Mouse (Mus musculus) liver, embryonic 12.5 days (tissue): ENCODE results near the gene Heatr3. TPM values are rescaled to one million over a fixed set of nuclear protein-coding genes. Genes with fewer than 3 reads are reported as not detected.

Experiments
- ATAC-seq: fragments of 200-750 bp; cut with Nextera tagmentation; 2 replicates; pipeline ENCODE4 v1.8.0; 2017; ENCODE audit warnings: moderate number of reproducible peaks, mild to moderate bottlenecking, moderate library complexity
- H3K27ac ChIP-seq: fragments of 300-500 bp; sonication (generic); 2 replicates; pipeline ENCODE4 v1.5.1; 2016; ENCODE audit warnings: mild to moderate bottlenecking
- H3K27me3 ChIP-seq: fragments of 300-500 bp; sonication (generic); replicated peaks from 2 replicates; pipeline ENCODE4 v1.6.1; 2016; ENCODE audit warnings: mild to moderate bottlenecking, moderate library complexity
- H3K36me3 ChIP-seq: fragments of 300-500 bp; sonication (generic); 2 replicates; pipeline ENCODE4 v1.6.1; 2016; ENCODE audit warnings: mild to moderate bottlenecking, moderate library complexity
- H3K4me1 ChIP-seq: fragments of 300-500 bp; sonication (generic); 2 replicates; pipeline ENCODE4 v1.6.1; 2016
- H3K4me2 ChIP-seq: fragments of 300-500 bp; sonication (generic); 2 replicates; pipeline ENCODE4 v1.6.1; 2016; ENCODE audit warnings: mild to moderate bottlenecking, moderate library complexity
- H3K4me3 ChIP-seq: fragments of 300-500 bp; sonication (generic); 2 replicates; pipeline ENCODE4 v1.5.1; 2016; ENCODE audit warnings: mild to moderate bottlenecking, moderate library complexity
- H3K9ac ChIP-seq: fragments of 300-500 bp; sonication (generic); 2 replicates; pipeline ENCODE4 v1.6.1; 2016; ENCODE audit warnings: mild to moderate bottlenecking, moderate library complexity
- H3K9me3 ChIP-seq: fragments of 300-500 bp; sonication (generic); replicated peaks from 2 replicates; pipeline ENCODE4 v1.6.1; 2016; ENCODE audit warnings: mild to moderate bottlenecking, moderate library complexity
- WGBS: fragments of 180-500 bp; shearing (Covaris S2); methylation state at CpG from one replicate; pipeline ENCODE4 v1.1.7; 2016; ENCODE audit not compliant: insufficient replicate concordance; 5-methylcytosine and 5-hydroxymethylcytosine counted together
- polyA plus RNA-seq: library from polyadenylated mRNA; unstranded; fragments of >200 nt; fragmentation: Nextera tagmentation; extraction: Ambion mirVana; gene quantifications from 2 replicates; pipeline ENCODE4 v1.2.1, GENCODE M21; 2016

Gene Heatr3
- polyA plus RNA-seq, 1 experiment from 2014 or later, result 49.7 TPM

DNA sequence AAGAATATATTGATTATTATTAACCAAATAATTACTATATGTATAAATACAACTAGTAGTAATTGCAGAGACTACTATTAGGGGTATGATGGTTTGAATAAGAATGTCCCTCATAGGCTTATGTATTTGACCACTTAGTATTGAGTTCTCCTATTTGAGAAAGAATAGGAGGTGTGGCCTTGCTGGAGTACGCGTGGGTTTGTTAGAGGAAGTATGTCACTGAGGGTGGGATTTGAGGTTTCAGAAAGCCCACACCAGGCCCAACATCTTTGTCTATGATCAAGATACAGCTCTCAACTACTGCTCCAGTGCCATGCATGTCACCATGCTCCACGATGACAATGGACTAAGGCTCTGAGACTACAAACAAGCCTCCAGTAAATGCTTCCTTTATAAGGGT is 1.6 kb downstream of the Heatr3 start:
- Histone ChIP-seq H3K27ac (no peak overlapping the region), H3K4me1 (peaks cover 23% of the 10 kb centered on the region), H3K9ac (no peak overlapping the region), H3K36me3 (peaks cover 68% of the 10 kb centered on the region), H3K4me2 (peak overlapping the region; percentile 84; the same call in 1 of the 2 replicates), H3K27me3 (no peaks in the 10 kb centered on the region), H3K9me3 (no peaks in the 10 kb centered on the region), H3K4me3 (no peak overlapping the region)
- ATAC-seq, result no peak
- 70% methylated on average over 3 of the region's 3 CpGs for WGBS

DNA sequence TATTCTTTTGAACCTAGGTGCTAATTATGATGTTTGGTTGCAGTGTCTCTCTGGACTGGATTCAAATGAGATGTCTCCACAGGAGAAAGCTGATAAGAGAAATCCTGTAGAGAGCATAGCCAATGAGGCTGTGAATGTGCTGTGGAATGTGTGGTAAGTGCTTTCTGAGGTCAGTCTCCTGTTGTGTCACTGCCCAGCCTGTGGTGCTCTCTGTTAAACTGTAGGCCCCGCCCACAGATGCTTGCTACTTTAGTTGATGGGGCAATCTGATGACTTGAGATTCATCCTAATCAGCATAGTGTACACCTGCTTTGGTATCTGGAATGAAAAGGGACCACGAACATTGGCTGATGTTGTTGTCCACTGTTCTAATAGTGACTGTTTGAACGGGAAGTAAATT is 4.0 kb downstream of the Heatr3 start:
- Histone ChIP-seq H3K36me3 (peaks cover 71% of the 10 kb centered on the region), H3K4me1 (peaks cover 23% of the 10 kb centered on the region), H3K27ac (no peak overlapping the region), H3K9ac (no peak overlapping the region), H3K4me3 (no peak overlapping the region), H3K9me3 (no peaks in the 10 kb centered on the region), H3K27me3 (no peaks in the 10 kb centered on the region), H3K4me2 (no peak overlapping the region)
- WGBS, result 81% methylated on average over 3 of the region's 3 CpGs
- no peak for ATAC-seq

DNA sequence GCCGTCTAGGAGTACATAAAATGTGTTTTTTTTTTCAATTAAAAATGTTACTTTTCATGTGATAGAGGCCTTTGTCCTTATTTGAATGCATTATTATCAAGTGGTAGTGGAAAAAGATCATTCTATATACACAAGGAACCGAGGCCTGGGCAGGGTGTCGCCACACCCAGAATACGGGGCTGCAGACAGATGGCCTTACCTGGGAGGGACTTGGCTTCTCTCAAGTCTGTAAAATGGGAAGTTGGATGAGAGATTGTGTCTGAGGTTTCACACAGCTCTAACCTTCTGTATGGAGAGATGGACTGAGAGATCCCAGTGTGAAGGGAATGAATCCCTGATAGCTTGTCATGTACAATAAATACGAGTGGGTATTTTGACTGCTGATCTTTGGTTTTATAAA is 6.4 kb downstream of the Heatr3 start:
- H3K36me3 ChIP-seq, result peaks cover 90% of the 10 kb centered on the region
- ATAC-seq, result no peak
- no peak overlapping the region for H3K9ac ChIP-seq
- peaks cover 11% of the 10 kb centered on the region; the same call in 1 of the 2 replicates for H3K4me1 ChIP-seq
- no peak overlapping the region for H3K27ac ChIP-seq
- H3K4me3 ChIP-seq, result no peak overlapping the region
- H3K4me2 ChIP-seq, result no peak overlapping the region
- H3K9me3 ChIP-seq, result no peaks in the 10 kb centered on the region
- no peaks in the 10 kb centered on the region for H3K27me3 ChIP-seq
- WGBS, result 62% methylated on average over 5 of the region's 5 CpGs

DNA sequence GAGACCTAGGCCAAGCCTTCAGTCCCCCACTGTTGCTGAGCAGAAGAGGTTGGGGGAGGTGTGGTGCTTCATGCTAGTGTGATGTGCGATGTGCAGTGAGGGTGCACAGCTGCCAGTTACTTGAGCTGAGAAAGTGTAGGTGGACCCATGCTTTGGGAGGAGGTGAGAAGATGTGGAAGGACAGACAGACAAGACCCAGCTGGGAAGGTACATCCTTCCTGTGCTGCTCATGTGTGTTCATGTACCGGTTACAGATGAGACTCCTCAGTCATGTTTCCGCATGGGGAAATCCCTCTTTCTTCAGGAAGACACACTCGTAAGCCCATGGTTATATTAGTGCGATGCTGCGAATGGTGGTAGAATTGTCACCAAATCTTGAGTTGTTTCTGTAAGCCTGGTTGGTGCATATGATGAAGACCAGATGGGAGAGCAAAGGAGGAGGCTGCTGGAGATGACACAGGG is 13.3 kb downstream of the Heatr3 start:
- WGBS, result 90% methylated on average over 6 of the region's 6 CpGs
- no peak overlapping the region for H3K27ac ChIP-seq
- no peak overlapping the region for H3K4me3 ChIP-seq
- peaks cover 91% of the 10 kb centered on the region for H3K36me3 ChIP-seq
- H3K4me2 ChIP-seq, result no peak overlapping the region
- H3K9ac ChIP-seq, result no peak overlapping the region
- no peak for ATAC-seq
- H3K9me3 ChIP-seq, result no peaks in the 10 kb centered on the region
- H3K4me1 ChIP-seq, result no peaks in the 10 kb centered on the region
- no peaks in the 10 kb centered on the region for H3K27me3 ChIP-seq

DNA sequence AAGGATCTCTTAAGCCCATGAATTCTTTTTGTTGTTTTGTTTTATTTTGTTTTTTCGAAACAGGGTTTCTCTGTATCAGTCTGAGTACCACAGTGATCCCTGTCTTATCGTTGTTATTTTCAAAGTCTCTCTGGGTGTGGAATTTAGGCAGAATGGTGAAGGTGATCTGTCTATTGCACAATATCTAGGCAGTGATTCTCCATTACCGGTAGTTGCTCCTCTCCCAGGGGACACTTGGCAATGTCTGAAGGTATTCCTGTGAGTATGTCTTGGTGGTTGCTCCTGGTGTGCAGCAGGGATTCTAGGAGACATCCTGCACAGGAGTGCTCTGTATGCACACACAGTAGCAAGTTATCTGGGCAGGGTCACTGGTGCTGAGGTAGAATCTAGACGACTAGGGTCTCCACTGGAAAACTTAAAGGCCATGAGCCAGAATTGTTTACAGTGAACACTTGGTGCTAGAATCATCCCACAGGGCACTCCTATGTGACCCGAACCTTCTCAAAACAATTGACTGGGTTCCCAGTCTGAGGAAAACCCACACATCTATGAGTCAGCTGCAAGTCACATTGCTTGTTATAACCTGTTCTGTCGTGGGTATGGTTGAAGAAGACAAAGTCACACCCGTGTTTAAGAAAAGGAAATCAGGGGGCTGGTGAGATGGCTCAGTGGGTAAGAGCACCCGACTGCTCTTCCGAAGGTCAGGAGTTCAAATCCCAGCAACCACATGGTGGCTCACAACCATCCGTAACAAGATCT is 22.8 kb downstream of the Heatr3 start:
- H3K4me2 ChIP-seq, result no peak overlapping the region
- H3K36me3 ChIP-seq, result peaks cover 97% of the 10 kb centered on the region
- H3K9me3 ChIP-seq, result no peaks in the 10 kb centered on the region
- ATAC-seq, result no peak
- H3K27ac ChIP-seq, result no peak overlapping the region
- H3K4me3 ChIP-seq, result no peak overlapping the region
- H3K4me1 ChIP-seq, result no peaks in the 10 kb centered on the region
- no peak overlapping the region for H3K9ac ChIP-seq
- WGBS, result 79% methylated on average over 10 of the region's 10 CpGs
- no peaks in the 10 kb centered on the region for H3K27me3 ChIP-seq

DNA sequence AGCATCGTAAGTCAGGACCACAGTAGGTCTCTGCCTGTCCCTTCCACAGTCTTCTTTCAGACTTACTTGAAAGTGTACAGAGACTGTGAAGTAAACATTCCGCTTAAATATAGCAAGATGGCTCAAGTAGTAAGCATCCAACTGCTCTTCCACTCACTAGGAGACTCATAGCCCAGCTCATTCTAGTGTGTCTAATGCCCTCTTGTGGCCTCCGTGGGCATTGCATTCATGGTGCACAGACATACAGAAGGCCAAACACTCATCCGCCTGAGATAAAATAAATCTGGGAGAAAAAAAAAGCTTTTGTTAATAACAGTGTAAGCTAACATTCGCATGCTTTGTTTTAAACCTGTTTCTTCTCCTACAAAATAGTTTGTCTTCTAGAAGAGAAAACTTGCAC is 23.8 kb downstream of the Heatr3 start:
- H3K4me3 ChIP-seq, result no peak overlapping the region
- H3K4me1 ChIP-seq, result no peaks in the 10 kb centered on the region
- peaks cover 97% of the 10 kb centered on the region for H3K36me3 ChIP-seq
- ATAC-seq, result 0 out of 2 replicates have a peak, but pooled peaks have one; percentile 40
- H3K27ac ChIP-seq, result no peak overlapping the region
- H3K9me3 ChIP-seq, result no peaks in the 10 kb centered on the region
- no peaks in the 10 kb centered on the region for H3K27me3 ChIP-seq
- H3K4me2 ChIP-seq, result no peak overlapping the region
- H3K9ac ChIP-seq, result no peak overlapping the region
- 61% methylated on average over 5 of the region's 5 CpGs for WGBS

DNA sequence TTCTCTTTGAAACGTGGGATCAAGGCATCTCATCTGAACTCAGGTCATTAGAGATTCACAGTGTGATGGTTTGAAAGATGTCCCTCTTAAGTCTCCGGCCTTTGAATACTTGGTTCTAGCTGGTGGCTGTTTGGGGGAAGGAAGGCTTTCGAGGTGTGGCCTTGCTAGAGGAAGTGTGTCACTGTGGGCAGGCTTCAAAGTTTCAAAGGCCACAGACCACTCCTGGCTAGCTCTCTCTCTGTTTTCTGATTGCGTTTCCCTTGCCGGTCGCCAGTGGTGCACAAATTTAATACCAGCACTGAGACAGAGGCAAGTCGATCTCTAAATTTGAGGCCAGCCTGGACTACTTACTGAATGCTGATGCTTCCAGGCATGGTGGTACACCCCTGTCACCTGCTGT is 37.6 kb downstream of the Heatr3 start:
- H3K36me3 ChIP-seq, result peaks cover 36% of the 10 kb centered on the region
- H3K9ac ChIP-seq, result no peak overlapping the region
- H3K27me3 ChIP-seq, result no peaks in the 10 kb centered on the region
- H3K4me1 ChIP-seq, result peaks cover 10% of the 10 kb centered on the region
- H3K4me2 ChIP-seq, result no peak overlapping the region
- H3K9me3 ChIP-seq, result no peaks in the 10 kb centered on the region
- ATAC-seq, result no peak
- WGBS, result 65% methylated on average over 7 of the region's 7 CpGs
- no peak overlapping the region for H3K27ac ChIP-seq
- H3K4me3 ChIP-seq, result no peak overlapping the region

DNA sequence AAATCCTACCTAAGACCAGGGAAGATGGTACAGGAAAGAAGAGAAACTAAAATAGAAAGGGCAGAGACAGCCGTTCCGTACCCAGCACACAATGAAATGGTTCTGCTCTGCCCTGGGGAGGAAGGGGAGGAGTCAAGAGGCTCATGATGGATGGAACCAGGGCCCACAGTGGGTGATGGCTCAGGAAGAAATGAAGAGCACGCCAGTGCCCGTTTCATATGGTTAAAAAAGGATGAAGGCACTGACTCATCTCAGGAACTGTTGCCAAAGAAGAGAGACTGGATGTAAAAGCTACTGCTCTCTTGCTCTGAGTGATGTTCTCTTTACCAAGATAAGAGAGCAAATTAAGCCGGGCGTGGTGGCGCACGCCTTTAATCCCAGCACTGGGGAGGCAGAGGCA is 39.6 kb downstream of the Heatr3 start:
- Histone ChIP-seq H3K36me3 (peaks cover 20% of the 10 kb centered on the region), H3K4me3 (no peak overlapping the region), H3K9ac (no peak overlapping the region), H3K4me1 (peaks cover 10% of the 10 kb centered on the region), H3K27me3 (no peaks in the 10 kb centered on the region), H3K27ac (no peak overlapping the region), H3K9me3 (no peaks in the 10 kb centered on the region), H3K4me2 (no peak overlapping the region)
- WGBS, result 70% methylated on average over 8 of the region's 8 CpGs
- no peak for ATAC-seq

DNA sequence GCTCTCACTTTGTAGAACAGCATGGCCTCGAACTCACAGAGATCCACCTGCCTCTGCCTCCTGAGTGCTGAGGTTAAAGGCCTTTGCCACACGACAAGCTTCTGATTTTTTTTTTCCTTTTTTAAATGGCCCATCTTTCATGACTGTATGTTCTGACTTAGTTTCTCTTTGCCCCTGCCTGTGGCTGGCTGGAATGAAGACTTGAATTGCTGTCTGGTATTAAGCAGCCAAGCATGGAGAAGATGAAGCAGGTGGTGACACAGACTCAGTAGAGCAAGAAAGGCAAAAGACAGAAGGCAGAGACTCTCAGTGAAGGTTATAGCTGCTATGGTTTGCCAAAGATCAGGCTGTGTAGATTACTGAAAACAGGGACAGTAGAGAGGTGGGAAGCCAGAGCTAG is 45.5 kb downstream of the Heatr3 start:
- no peaks in the 10 kb centered on the region for H3K27me3 ChIP-seq
- no peaks in the 10 kb centered on the region for H3K4me1 ChIP-seq
- no peak overlapping the region for H3K27ac ChIP-seq
- H3K4me3 ChIP-seq, result no peak overlapping the region
- no peak overlapping the region for H3K4me2 ChIP-seq
- ATAC-seq, result no peak
- no peak overlapping the region for H3K9ac ChIP-seq
- no peaks in the 10 kb centered on the region for H3K36me3 ChIP-seq
- H3K9me3 ChIP-seq, result no peaks in the 10 kb centered on the region
- 56% methylated on average over 2 of the region's 2 CpGs for WGBS

DNA sequence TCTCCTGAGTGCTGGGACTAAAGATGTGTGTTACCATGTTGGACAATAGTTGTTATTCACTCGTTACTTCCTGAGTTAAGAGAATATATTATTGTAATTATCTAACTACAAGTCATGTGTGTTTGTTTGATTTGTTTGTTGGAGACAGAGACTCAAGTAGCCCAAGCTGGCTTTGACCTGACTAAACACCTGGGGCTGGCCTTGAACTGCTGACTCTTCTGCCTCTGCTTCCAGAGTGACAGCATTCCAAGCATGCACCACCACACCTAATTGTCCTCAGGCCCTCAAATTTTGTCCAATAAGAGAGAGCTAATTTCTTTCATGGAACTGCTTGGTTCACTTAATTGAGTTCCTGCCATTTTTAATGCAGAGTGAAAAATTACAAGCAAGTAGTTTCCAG is 47.3 kb downstream of the Heatr3 start:
- Histone ChIP-seq H3K36me3 (no peaks in the 10 kb centered on the region), H3K9ac (no peak overlapping the region), H3K27me3 (peaks cover 4% of the 10 kb centered on the region; the same call in 1 of the 2 replicates), H3K4me3 (no peak overlapping the region), H3K4me1 (no peaks in the 10 kb centered on the region), H3K27ac (no peak overlapping the region), H3K4me2 (no peak overlapping the region), H3K9me3 (no peaks in the 10 kb centered on the region)
- WGBS, result 74% methylated on average over 1 of the region's 1 CpGs
- ATAC-seq, result no peak

DNA sequence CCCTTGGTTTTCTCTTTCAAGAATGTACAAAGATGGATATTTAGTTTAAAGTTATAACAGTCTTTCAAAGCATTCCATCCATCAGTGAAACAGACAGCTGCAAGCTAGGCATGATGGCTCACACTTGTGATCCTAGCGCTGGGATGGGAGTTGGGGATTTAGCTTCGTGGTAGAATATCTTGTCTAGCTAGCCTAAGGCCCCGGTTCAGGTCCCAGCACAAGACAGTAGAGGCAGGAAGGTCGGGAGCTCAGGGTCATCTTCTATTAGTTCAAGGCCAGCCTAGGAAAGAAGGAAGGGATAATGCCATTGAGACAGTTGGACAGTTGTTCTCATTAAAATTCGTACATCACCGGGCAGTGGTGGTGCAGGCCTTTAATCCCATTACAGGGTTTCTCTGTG is 48.1 kb downstream of the Heatr3 start:
- H3K4me3 ChIP-seq, result no peak overlapping the region
- WGBS, result 77% methylated on average over 6 of the region's 6 CpGs

DNA sequence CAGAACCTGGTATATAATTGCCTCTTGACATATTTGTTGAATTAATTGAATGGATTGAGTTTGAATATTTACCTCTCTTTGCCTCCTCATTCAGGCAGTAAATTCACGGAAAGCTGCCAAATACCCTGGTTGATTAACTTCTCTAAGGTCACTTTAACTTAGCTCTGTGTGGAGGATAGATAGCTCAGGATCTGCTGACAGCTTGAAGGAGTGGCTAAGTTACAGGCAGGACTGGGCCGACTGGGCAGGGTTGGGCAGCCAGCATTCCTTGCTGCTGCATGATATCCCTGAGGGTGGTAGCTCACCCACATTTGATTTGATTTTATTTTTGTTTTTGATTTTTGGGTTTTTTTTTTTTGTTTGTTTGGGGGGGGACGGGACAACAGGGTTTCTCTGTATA is 59.7 kb downstream of the Heatr3 start:
- no peaks in the 10 kb centered on the region for H3K9me3 ChIP-seq
- H3K36me3 ChIP-seq, result peaks cover 3% of the 10 kb centered on the region

More for the DNA sequence above, 48.1 kb downstream of the Heatr3 start:
- Histone ChIP-seq H3K27me3 (peaks cover 6% of the 10 kb centered on the region; the same call in 1 of the 2 replicates), H3K9me3 (no peaks in the 10 kb centered on the region), H3K9ac (no peak overlapping the region), H3K4me2 (no peak overlapping the region), H3K36me3 (no peaks in the 10 kb centered on the region), H3K27ac (no peak overlapping the region), H3K4me1 (no peaks in the 10 kb centered on the region)
- no peak for ATAC-seq

More for the DNA sequence above, 59.7 kb downstream of the Heatr3 start:
- Histone ChIP-seq H3K4me1 (peaks cover 35% of the 10 kb centered on the region), H3K4me2 (no peak overlapping the region), H3K4me3 (no peak overlapping the region), H3K9ac (no peak overlapping the region), H3K27me3 (peaks cover 4% of the 10 kb centered on the region; the same call in 1 of the 2 replicates), H3K27ac (no peak overlapping the region)
- WGBS, result 36% methylated on average over 3 of the region's 3 CpGs
- ATAC-seq, result no peak
